Mouse (Mus musculus): ENCODE measurements at regions not wholly inside any gene's neighbourhood (a gene's known extent, or its start where the extent isn't known, plus 50 kb on each side); places are given as distances from the start of the nearest gene placed in this dataset.

DNA sequence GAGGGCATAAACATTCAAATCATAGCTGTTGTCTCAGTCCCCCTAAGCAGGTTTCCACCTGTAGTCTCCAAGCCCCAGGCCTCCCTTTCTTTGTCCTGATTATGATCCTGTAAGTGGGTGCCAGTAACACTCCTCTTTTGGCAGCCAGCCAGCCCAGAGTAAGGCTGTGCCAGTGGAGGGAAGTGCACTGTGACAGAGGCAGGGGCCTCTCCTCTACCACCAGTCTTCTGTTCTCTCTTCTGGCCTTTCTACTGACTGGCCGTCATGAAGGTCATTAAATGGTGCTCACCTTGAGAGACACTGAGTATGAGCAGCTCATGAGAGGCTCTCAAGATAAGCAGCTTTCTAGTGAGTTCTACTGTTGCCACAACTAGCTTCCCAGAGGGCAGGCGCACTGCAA, 63.5 kb upstream of the Met start:
- peak; percentile 37 for DNase-seq (ENCODE audit: low read depth)

DNA sequence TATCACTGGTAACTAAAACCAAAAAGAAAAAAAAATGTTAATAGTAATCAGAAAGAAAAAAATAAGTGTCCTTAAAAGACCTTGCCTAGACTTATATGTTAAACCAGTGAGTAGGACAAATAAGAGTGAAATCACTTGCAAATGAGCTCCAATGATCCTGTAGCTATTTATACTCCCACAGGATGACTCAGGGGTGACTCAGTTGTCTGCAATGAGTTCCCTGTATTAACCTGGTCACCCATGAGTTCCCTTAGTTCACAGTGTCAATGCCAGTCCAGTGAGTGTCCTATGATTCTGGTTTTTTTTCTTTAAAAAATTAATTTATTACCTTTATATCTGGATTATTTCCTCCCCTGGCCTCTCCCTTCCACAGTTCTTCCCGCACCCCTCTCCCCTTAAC, 55.5 kb upstream of the Met start:
- peak; percentile 83 for DNase-seq (ENCODE audit: low read depth)

DNA sequence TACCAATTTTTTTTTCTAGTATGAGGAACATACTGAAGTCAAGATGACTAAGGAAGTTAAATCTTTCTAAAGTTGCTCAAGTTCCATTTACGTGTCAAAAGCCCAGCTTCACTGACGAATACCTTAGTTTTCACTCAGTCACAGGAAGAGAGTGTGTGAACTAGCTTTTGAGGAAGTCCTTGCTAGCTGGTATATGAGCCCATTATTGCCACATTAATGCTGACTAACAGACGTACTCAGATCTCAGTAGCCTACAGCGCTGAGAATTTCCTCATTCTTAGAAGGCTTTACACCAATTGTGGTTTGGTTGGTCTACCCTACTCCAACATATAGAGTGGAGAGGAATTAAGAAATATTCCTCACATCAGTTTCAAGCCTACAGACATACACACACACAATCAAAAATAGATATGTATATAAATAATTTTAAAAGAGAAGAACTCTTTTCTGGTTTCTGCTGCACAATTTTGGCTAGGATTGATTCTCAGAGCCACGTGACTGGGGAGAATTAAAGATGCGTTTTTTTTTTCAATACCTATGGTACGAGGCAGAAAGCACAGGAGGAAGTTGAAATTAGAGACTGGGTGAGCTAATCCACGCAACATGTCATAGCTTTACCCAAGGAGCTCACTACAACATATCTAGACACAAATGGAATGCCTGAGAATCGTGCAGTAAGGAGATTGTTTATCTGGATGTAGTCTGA, 53.7 kb upstream of the Met start:
- DNase-seq (ENCODE audit: low read depth) = peak; percentile 97

DNA sequence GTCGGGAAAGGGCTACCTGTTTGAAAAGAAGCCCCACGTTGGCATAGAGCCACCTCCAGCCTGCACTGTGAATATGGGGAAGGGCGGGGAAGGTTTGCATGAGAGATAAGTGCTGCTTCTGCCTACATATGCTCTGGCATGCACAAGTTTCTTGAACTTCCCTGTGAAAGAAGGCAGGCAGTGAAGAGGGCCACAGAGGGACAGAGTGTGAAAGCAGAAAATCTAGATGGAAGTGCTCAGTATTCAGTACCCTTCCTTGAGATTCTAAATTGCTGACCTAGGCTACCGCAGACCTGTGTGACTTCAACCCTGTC, 53.2 kb upstream of the Met start:
- no peak for DNase-seq (ENCODE audit: low read depth)
